Mouse (Mus musculus) liver, embryonic 14.5 days (tissue): Measurements from ENCODE around the gene Srpk1.

Source experiments
- CTCF ChIP-seq: IDR thresholded peaks from 2 replicates; pipeline ENCODE4 v1.5.1; 2016; ENCODE audit warnings: antibody characterized with exemption, low read depth, control low read depth
- EP300 ChIP-seq: IDR thresholded peaks from 2 replicates; pipeline ENCODE4 v1.6.1; 2016; ENCODE audit warnings: antibody characterized with exemption, low read depth

DNA sequence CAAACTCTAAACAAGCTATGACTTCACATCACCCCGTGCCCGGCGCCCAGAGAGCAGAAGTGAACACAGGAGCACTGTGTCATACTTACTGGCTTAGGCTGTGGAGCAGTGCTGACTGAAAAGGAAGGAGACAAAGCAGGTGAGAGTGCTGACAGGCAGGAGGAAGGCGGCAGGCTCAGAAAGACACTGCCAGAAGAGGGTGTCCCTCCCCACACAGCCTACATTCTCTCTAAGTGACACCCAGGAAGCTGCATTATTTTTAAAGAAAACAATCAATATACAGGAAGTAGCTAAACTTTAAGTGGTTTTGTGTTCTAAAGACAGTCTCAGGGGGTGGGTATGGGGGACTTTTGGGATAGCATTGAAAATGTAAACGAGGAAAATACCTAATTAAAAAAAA, 21.7 kb downstream of the Srpk1 start:
- TF ChIP-seq EP300 (no peak), CTCF (no peak)
